Mouse (Mus musculus) spleen, adult 12 weeks (tissue): ENCODE data around the gene Masp1.

Experiments
- DNase-seq: peaks from one replicate; pipeline ENCODE4 v3.0.0; 2022; ENCODE audit warnings: low spot score

Gene Masp1

GRCm38 (mm10) chr16:23458906-23459588 is 61.6 kb downstream of the Masp1 start:
- DNase-seq = no peak

GRCm38 (mm10) chr16:23457338-23457737 is 63.3 kb downstream of the Masp1 start:
- DNase-seq = no peak

- no peak for DNase-seq
Observed at GRCm38 (mm10) chr16:23456534-23456933, 64.1 kb downstream of the Masp1 start.

- no peak for DNase-seq
Observed at GRCm38 (mm10) chr16:23454376-23454775, 66.2 kb downstream of the Masp1 start.

GRCm38 (mm10) chr16:23452476-23452875 is 68.1 kb downstream of the Masp1 start:
- DNase-seq = no peak

GRCm38 (mm10) chr16:23450816-23451215 is 69.8 kb downstream of the Masp1 start:
- no peak for DNase-seq

- no peak for DNase-seq
Observed at GRCm38 (mm10) chr16:23449946-23450345, 70.7 kb downstream of the Masp1 start.

GRCm38 (mm10) chr16:23444231-23444630 is 76.4 kb downstream of the Masp1 start:
- no peak for DNase-seq

- DNase-seq = no peak
Observed at GRCm38 (mm10) chr16:23437404-23438166, 83.0 kb downstream of the Masp1 start.

GRCm38 (mm10) chr16:23429991-23430390 is 90.6 kb downstream of the Masp1 start:
- DNase-seq = no peak

GRCm38 (mm10) chr16:23428647-23429319 is 91.8 kb downstream of the Masp1 start, which contains the start of gene Rtp1:
TSS of gene Rtp1 (plus strand) at chr16:23429133.
- DNase-seq = no peak

GRCm38 (mm10) chr16:23427701-23428100 is 92.9 kb downstream of the Masp1 start:
- DNase-seq = no peak

- no peak for DNase-seq
Observed at GRCm38 (mm10) chr16:23423825-23424224, 96.8 kb downstream of the Masp1 start.

- DNase-seq = no peak
Observed at GRCm38 (mm10) chr16:23419565-23420085, 101.0 kb downstream of the Masp1 start.

GRCm38 (mm10) chr16:23417456-23418240 is 103.0 kb downstream of the Masp1 start:
- DNase-seq = no peak

- DNase-seq = no peak
Observed at GRCm38 (mm10) chr16:23416657-23417293, 103.8 kb downstream of the Masp1 start.

GRCm38 (mm10) chr16:23416261-23416656 is 104.4 kb downstream of the Masp1 start:
- no peak for DNase-seq

GRCm38 (mm10) chr16:23412930-23413329 is 107.7 kb downstream of the Masp1 start:
- DNase-seq = no peak

- peak; percentile 46 for DNase-seq
Observed at GRCm38 (mm10) chr16:23403008-23403755, 117.4 kb downstream of the Masp1 start.

- DNase-seq = no peak
Observed at GRCm38 (mm10) chr16:23401959-23402358, 118.7 kb downstream of the Masp1 start.

- no peak for DNase-seq
Observed at GRCm38 (mm10) chr16:23401463-23401862, 119.2 kb downstream of the Masp1 start.
